Mouse (Mus musculus) neural tube, embryonic 12.5 days (tissue): ENCODE results near the gene Pald1. TPM values are rescaled to one million over a fixed set of nuclear protein-coding genes. Genes with fewer than 3 reads are reported as not detected.

Experiments
- ATAC-seq: fragments of 200-750 bp; cut with Nextera tagmentation; 2 replicates; pipeline ENCODE4 v1.8.0; 2017; ENCODE audit warnings: low read depth, mild to moderate bottlenecking, moderate TSS enrichment, moderate library complexity; ENCODE audit not compliant: low FRiP score
- H3K27ac ChIP-seq: fragments of 300-500 bp; sonication (generic); 2 replicates; pipeline ENCODE4 v1.5.1; 2016
- H3K27me3 ChIP-seq: fragments of 300-500 bp; sonication (generic); replicated peaks from 2 replicates; pipeline ENCODE4 v1.6.1; 2016; ENCODE audit warnings: mild to moderate bottlenecking
- H3K36me3 ChIP-seq: fragments of 300-500 bp; sonication (generic); 2 replicates; pipeline ENCODE4 v1.6.1; 2016; ENCODE audit warnings: mild to moderate bottlenecking
- H3K4me1 ChIP-seq: fragments of 300-500 bp; sonication (generic); 2 replicates; pipeline ENCODE4 v1.6.1; 2016
- H3K4me2 ChIP-seq: fragments of 300-500 bp; sonication (generic); replicated peaks from 2 replicates; pipeline ENCODE4 v1.6.1; 2016; ENCODE audit warnings: mild to moderate bottlenecking
- H3K4me3 ChIP-seq: fragments of 300-500 bp; sonication (generic); 2 replicates; pipeline ENCODE4 v1.5.1; 2016
- H3K9ac ChIP-seq: fragments of 300-500 bp; sonication (generic); 2 replicates; pipeline ENCODE4 v1.6.1; 2016; ENCODE audit warnings: mild to moderate bottlenecking
- H3K9me3 ChIP-seq: fragments of 300-500 bp; sonication (generic); 2 replicates; pipeline ENCODE4 v1.6.1; 2016; ENCODE audit warnings: mild to moderate bottlenecking
- WGBS: fragments of 180-500 bp; shearing (Covaris S2); methylation state at CpG from one replicate; pipeline ENCODE4 v1.1.7; 2016; 5-methylcytosine and 5-hydroxymethylcytosine counted together
- polyA plus RNA-seq: library from polyadenylated mRNA; unstranded; fragments of >200 nt; fragmentation: Nextera tagmentation; extraction: Ambion mirVana; gene quantifications from 2 replicates; pipeline ENCODE4 v1.2.1, GENCODE M21; 2016

Gene Pald1
- polyA plus RNA-seq = 32.8 and 34.8 TPM in 2 replicates

- under 1% methylated on average over 60 of the region's 60 CpGs for WGBS
- H3K4me3 ChIP-seq = peak within 1 kb of the TSS; percentile 49
- H3K27ac ChIP-seq = no peak within 1 kb of the TSS
- H3K4me2 ChIP-seq = peak within 1 kb of the TSS; percentile 75
- peak within 1 kb of the TSS; percentile 74 for H3K9ac ChIP-seq
- peaks cover 42% of the 10 kb centered on the region for H3K4me1 ChIP-seq
- no peaks in the 10 kb centered on the region for H3K9me3 ChIP-seq
- ATAC-seq = peak; percentile 80
- peaks cover 6% of the 10 kb centered on the region; the same call in 1 of the 2 replicates for H3K27me3 ChIP-seq
- H3K36me3 ChIP-seq = no peaks in the 10 kb centered on the region
Observed at GRCm38 (mm10) chr10:61383021-61383714, at the start of gene Pald1. Pald1 (minus strand) TSS chr10:61383530.

GRCm38 (mm10) chr10:61431375-61431774 lies 48.0 kb upstream of the Pald1 start:
- no peak for ATAC-seq
- Histone ChIP-seq H3K4me1 (peaks cover 8% of the 10 kb centered on the region; the same call in 1 of the 2 replicates), H3K9ac (no peak overlapping the region), H3K4me2 (no peak overlapping the region), H3K4me3 (no peak overlapping the region), H3K27ac (no peak overlapping the region), H3K9me3 (no peaks in the 10 kb centered on the region), H3K27me3 (no peaks in the 10 kb centered on the region), H3K36me3 (peaks cover 56% of the 10 kb centered on the region)
- 96% methylated on average over 9 of the region's 9 CpGs for WGBS

- peaks cover 48% of the 10 kb centered on the region for H3K36me3 ChIP-seq
- no peak overlapping the region for H3K27ac ChIP-seq
- no peaks in the 10 kb centered on the region for H3K27me3 ChIP-seq
Observed at GRCm38 (mm10) chr10:61429043-61429442, 45.7 kb upstream of the Pald1 start.

DNA sequence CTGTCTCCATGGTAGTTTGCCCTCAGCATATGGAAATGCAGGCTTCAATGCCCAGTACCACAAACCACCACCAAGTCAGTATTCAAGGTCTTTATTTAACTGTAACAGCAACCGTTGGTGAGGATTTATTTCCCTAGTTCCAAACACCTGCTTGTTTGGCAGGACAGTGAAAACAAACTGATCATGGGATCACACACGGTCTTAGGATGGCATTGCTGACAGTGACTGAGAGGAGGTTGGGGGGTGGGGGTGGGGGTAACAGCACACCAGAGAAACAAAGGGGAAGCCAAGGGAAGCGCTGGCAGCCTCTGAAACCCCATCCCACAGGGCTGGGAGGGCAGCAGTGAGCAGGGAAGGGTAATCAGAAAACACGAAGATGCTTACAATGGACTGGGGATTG lies 45.1 kb upstream of the Pald1 start:
- 43% methylated on average over 4 of the region's 4 CpGs for WGBS
- ATAC-seq = peak; percentile 56; the same call in 1 of the 2 replicates
- Histone ChIP-seq H3K9ac (no peak overlapping the region), H3K4me2 (no peak overlapping the region), H3K4me1 (peaks cover 15% of the 10 kb centered on the region; the same call in 1 of the 2 replicates), H3K27me3 (no peaks in the 10 kb centered on the region), H3K36me3 (peaks cover 41% of the 10 kb centered on the region), H3K9me3 (no peaks in the 10 kb centered on the region), H3K27ac (no peak overlapping the region), H3K4me3 (no peak overlapping the region)

More at GRCm38 (mm10) chr10:61429043-61429442, 45.7 kb upstream of the Pald1 start:
- no peak for ATAC-seq
- WGBS = 91% methylated on average over 5 of the region's 5 CpGs
- peaks cover 14% of the 10 kb centered on the region; the same call in 1 of the 2 replicates for H3K4me1 ChIP-seq
- no peak overlapping the region for H3K9ac ChIP-seq
- H3K9me3 ChIP-seq = no peaks in the 10 kb centered on the region
- H3K4me2 ChIP-seq = no peak overlapping the region
- H3K4me3 ChIP-seq = no peak overlapping the region

GRCm38 (mm10) chr10:61427951-61428350 lies 44.6 kb upstream of the Pald1 start:
- WGBS = 93% methylated on average over 6 of the region's 6 CpGs
- Histone ChIP-seq H3K4me3 (no peak overlapping the region), H3K4me2 (no peak overlapping the region), H3K9ac (no peak overlapping the region), H3K36me3 (peaks cover 37% of the 10 kb centered on the region), H3K27me3 (no peaks in the 10 kb centered on the region), H3K27ac (no peak overlapping the region), H3K9me3 (no peaks in the 10 kb centered on the region), H3K4me1 (peaks cover 15% of the 10 kb centered on the region; the same call in 1 of the 2 replicates)
- no peak for ATAC-seq

GRCm38 (mm10) chr10:61426251-61426757 lies 43.0 kb upstream of the Pald1 start:
- Histone ChIP-seq H3K4me2 (no peak overlapping the region), H3K36me3 (peaks cover 24% of the 10 kb centered on the region), H3K4me1 (peaks cover 15% of the 10 kb centered on the region; the same call in 1 of the 2 replicates), H3K9ac (no peak overlapping the region), H3K4me3 (no peak overlapping the region), H3K27ac (no peak overlapping the region), H3K9me3 (no peaks in the 10 kb centered on the region), H3K27me3 (no peaks in the 10 kb centered on the region)
- 62% methylated on average over 2 of the region's 2 CpGs for WGBS
- no peak for ATAC-seq

- H3K4me3 ChIP-seq = no peak overlapping the region
- H3K27ac ChIP-seq = no peak overlapping the region
- peaks cover 15% of the 10 kb centered on the region; the same call in 1 of the 2 replicates for H3K4me1 ChIP-seq
- H3K9me3 ChIP-seq = no peaks in the 10 kb centered on the region
- H3K4me2 ChIP-seq = no peak overlapping the region
- peaks cover 12% of the 10 kb centered on the region for H3K36me3 ChIP-seq
- ATAC-seq = no peak
- 76% methylated on average over 2 of the region's 2 CpGs for WGBS
- H3K27me3 ChIP-seq = peaks cover 11% of the 10 kb centered on the region
- H3K9ac ChIP-seq = no peak overlapping the region
Observed at GRCm38 (mm10) chr10:61425047-61425446, 41.7 kb upstream of the Pald1 start.

- H3K4me3 ChIP-seq = no peak overlapping the region
- ATAC-seq = no peak
- H3K27ac ChIP-seq = no peak overlapping the region
- H3K27me3 ChIP-seq = peaks cover 16% of the 10 kb centered on the region
- peaks cover 15% of the 10 kb centered on the region; the same call in 1 of the 2 replicates for H3K4me1 ChIP-seq
- H3K4me2 ChIP-seq = no peak overlapping the region
- H3K9me3 ChIP-seq = no peaks in the 10 kb centered on the region
- WGBS = 40% methylated on average over 7 of the region's 7 CpGs
- H3K36me3 ChIP-seq = peaks cover 7% of the 10 kb centered on the region; the same call in 1 of the 2 replicates
- no peak overlapping the region for H3K9ac ChIP-seq
Observed at GRCm38 (mm10) chr10:61424500-61424899, 41.2 kb upstream of the Pald1 start.

DNA sequence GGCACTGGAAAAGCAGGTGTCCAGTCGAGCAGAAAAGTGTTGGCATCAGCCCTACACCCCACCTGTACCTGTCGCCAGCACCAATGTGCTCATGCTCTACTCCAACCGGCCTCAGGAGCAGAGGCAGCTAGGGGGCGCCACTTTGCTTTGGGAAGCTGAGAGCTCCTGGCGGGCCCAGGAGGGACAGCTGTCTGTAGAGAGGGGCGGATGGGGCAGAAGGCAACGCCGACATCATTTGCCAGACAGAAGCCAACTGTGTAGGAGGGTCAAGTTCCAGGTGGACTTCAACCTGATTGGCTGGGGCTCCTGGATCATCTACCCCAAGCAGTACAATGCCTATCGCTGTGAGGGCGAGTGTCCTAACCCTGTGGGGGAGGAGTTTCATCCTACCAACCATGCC lies 40.0 kb upstream of the Pald1 start:
- Histone ChIP-seq H3K4me2 (no peak overlapping the region), H3K27me3 (peaks cover 28% of the 10 kb centered on the region), H3K36me3 (no peaks in the 10 kb centered on the region), H3K9me3 (no peaks in the 10 kb centered on the region), H3K4me1 (peaks cover 11% of the 10 kb centered on the region), H3K4me3 (no peak overlapping the region), H3K27ac (no peak overlapping the region), H3K9ac (no peak overlapping the region)
- no peak for ATAC-seq
- 64% methylated on average over 10 of the region's 10 CpGs for WGBS

GRCm38 (mm10) chr10:61422861-61423260 lies 39.5 kb upstream of the Pald1 start:
- H3K27ac ChIP-seq = no peak overlapping the region
- no peaks in the 10 kb centered on the region for H3K36me3 ChIP-seq
- ATAC-seq = no peak
- H3K9me3 ChIP-seq = no peaks in the 10 kb centered on the region
- peaks cover 15% of the 10 kb centered on the region for H3K4me1 ChIP-seq
- 93% methylated on average over 12 of the region's 12 CpGs for WGBS
- no peak overlapping the region for H3K9ac ChIP-seq
- H3K27me3 ChIP-seq = peaks cover 32% of the 10 kb centered on the region
- no peak overlapping the region for H3K4me2 ChIP-seq
- H3K4me3 ChIP-seq = no peak overlapping the region

- no peak overlapping the region for H3K4me2 ChIP-seq
- peaks cover 17% of the 10 kb centered on the region for H3K4me1 ChIP-seq
- no peaks in the 10 kb centered on the region for H3K36me3 ChIP-seq
- no peak overlapping the region for H3K9ac ChIP-seq
- ATAC-seq = no peak
- no peak overlapping the region for H3K4me3 ChIP-seq
- H3K9me3 ChIP-seq = no peaks in the 10 kb centered on the region
- H3K27me3 ChIP-seq = peaks cover 60% of the 10 kb centered on the region
- 64% methylated on average over 4 of the region's 4 CpGs for WGBS
- H3K27ac ChIP-seq = no peak overlapping the region
Observed at GRCm38 (mm10) chr10:61420011-61420410, 36.7 kb upstream of the Pald1 start.

DNA sequence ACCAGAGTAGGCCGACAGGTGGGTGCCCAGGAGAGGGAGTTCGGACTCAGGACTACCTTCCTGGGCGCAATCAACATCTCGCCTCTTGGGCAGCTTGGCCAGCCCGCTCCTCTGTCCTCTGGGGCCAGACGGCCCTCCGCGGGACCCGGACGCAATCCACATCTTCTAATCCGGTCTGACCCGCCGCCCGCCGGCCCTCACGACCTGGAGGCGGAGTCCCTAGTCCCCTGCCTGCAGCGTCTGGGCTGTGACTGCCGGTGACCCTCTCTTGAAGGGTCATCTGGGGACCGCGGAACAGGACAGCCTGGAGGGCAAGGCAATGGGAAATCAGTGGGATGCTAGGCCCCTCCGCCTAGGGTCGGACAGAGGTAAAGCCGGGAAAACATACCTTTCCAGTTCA lies 35.8 kb upstream of the Pald1 start:
- H3K4me1 ChIP-seq = peaks cover 11% of the 10 kb centered on the region
- H3K4me2 ChIP-seq = no peak overlapping the region
- no peak overlapping the region for H3K27ac ChIP-seq
- no peak overlapping the region for H3K4me3 ChIP-seq
- no peak for ATAC-seq
- 2% methylated on average over 24 of the region's 24 CpGs for WGBS
- H3K27me3 ChIP-seq = peaks cover 65% of the 10 kb centered on the region
- no peaks in the 10 kb centered on the region for H3K9me3 ChIP-seq
- no peaks in the 10 kb centered on the region for H3K36me3 ChIP-seq
- no peak overlapping the region for H3K9ac ChIP-seq
